Mouse (Mus musculus) right cerebral cortex, postnatal 25 days (tissue): Measurements from ENCODE around the gene Lepr.
"Not testable (repeated sequence)": the region's sequence is repeated elsewhere in the genome, so short reads cannot be mapped to it uniquely, and the experiment has no call there.

Experiments
- DNase-seq: peaks from one replicate; pipeline ENCODE4 v3.0.0; 2022

The Lepr gene

DNA sequence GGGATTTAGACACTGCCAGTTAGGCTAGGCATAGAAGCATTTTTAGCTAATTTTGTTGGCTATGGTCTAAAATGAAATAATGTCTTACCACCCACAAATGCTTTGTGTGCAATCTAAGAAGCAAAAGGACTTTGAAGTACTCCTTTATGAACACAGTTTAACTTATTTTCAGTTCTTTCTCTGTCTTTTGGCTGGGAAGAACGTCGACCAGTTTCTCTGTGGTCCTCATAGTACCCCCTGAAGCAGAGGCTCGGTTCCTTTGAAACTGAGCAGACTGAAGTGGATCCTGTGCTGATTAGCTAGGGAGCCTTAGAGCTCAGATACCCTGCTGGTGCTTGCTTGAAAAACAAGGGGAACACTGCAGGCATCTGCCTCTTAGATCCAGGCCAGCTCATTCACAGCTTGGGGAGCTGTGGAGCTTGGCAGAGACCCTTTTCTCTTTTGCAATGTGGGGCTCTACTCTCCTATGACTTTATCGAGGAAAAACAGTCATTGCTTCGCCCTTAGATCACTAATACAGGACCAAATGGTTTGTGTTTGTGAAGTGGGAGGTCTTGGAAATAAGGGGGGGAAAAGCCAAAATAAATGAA lies 1.9 kb downstream of the Lepr start:
- peak; percentile 10 for DNase-seq

GRCm38 (mm10) chr4:101721705-101722104 lies 4.5 kb downstream of the Lepr start:
- DNase-seq, result no peak

- DNase-seq, result no peak
Measured at GRCm38 (mm10) chr4:101741973-101742372, 24.8 kb downstream of the Lepr start.

DNA sequence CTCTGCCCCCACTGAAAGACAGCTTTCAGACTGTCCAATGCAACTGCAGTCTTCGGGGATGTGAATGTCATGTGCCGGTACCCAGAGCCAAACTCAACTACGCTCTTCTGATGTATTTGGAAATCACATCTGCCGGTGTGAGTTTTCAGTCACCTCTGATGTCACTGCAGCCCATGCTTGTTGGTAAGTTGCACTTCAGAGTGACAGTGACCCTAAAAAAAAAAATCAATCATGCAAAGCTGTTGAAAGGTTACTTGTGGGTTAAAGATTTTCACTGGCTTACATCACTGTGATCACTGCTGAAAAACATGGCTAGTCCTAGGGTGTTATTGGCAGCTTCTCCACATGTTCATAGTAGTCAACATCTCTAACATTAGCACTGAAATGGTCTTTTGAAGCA lies 28.3 kb downstream of the Lepr start:
- no peak for DNase-seq

GRCm38 (mm10) chr4:101760490-101760889 lies 43.3 kb downstream of the Lepr start:
- no peak for DNase-seq

- not testable (repeated sequence) for DNase-seq
Measured at GRCm38 (mm10) chr4:101843923-101844322, 126.7 kb downstream of the Lepr start, which contains the start of gene B020004J07Rik. Gene B020004J07Rik, minus strand, starts transcription at chr4:101844023.

DNA sequence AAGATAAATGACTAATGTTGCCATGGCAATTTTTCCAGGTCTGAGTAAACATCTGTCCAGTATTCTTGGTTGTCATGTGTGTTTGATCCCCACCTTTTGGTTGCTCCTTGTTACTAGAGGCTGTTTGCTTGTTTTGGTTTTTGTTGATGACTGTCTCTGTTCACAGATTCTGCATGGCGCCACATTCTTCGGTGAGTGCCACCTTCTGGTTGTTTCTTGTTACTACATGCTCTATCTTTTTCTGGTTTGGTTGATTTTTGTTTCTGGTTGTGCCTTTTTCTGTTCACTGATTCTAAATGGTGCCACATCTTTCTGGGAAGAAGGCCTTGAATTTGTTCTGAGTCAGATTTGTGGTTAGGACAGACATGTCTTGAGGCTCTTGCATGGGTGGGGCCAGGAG lies 133.7 kb downstream of the Lepr start:
- no peak for DNase-seq

GRCm38 (mm10) chr4:101860873-101861272 lies 143.7 kb downstream of the Lepr start:
- peak; percentile 22 for DNase-seq

GRCm38 (mm10) chr4:101862289-101862688 lies 145.1 kb downstream of the Lepr start:
- DNase-seq, result no peak
